ENCODE assay signal across 7 mouse cellular contexts in the genomic region with DNA sequence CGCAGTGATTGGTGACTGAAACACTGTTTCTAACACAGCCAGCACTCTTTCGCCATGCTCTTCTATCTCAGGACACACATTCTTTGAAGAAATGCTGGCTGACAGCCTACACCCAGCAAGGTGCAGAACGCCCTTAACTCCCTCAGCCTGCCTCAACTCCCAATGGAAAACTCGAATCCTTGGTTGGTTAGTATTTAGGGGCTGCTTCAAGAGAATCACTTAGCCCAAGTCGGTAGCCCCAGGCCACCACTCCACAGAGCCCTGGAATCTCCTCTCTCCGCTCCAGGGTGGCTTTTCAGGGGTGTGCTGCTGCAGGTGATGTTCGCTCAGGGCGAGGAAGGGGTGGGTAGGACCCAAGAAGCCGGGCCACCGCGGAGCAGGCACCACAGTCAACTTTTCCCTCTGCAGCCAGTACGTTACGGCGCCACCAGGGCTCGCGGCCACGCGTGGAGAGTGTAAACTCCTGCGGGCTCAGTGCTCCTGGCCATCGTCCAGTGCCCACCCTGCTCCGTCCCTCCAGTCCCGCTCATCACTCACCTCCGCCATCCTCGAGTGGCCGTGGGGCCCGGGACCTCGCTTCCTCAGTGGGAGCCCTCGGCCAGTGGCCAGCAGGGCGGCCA. TPM values are rescaled to one million over a fixed set of nuclear protein-coding genes. Genes with fewer than 3 reads are reported as not detected.
DNase-seq lines count a peak whose midpoint lies in the region; ATAC-seq and TF ChIP-seq lines count a peak whose summit lies in the region.

No protein-coding gene starts in this region.

- 7% methylated on average over 29 of the region's 29 CpGs for WGBS in lung, embryonic 16.5 days
- 9% methylated on average over 29 of the region's 29 CpGs for WGBS in heart, embryonic 14.5 days
- WGBS in liver, embryonic 14.5 days (ENCODE audit: insufficient replicate concordance) = 11% methylated on average over 29 of the region's 29 CpGs

- no peaks in the 10 kb centered on the region for H3K36me3 ChIP-seq in lung, embryonic 16.5 days (ENCODE audit: control insufficient read depth, insufficient read depth, low read length)
- H3K36me3 ChIP-seq in heart, embryonic 14.5 days (ENCODE audit: control insufficient read depth, insufficient read depth, low read length) = no peaks in the 10 kb centered on the region
- H3K36me3 ChIP-seq in liver, embryonic 14.5 days (replicated peaks; ENCODE audit: control insufficient read depth, insufficient read depth, low read depth) = no peaks in the 10 kb centered on the region
- no peaks in the 10 kb centered on the region for H3K36me3 ChIP-seq in splenic B cell, adult 2 months (ENCODE audit: control insufficient read depth, insufficient read depth, low read length, poor library complexity, severe bottlenecking)

- no peak for TF ChIP-seq POLR2A in cortical plate, adult 2 months (IDR thresholded peaks at IDR 0.05; ENCODE audit: extremely low read depth, insufficient read depth, low read length)

- H3K27ac ChIP-seq in lung, embryonic 16.5 days (ENCODE audit: low read length) = no peak overlapping the region
- H3K27ac ChIP-seq in cortical plate, adult 2 months (ENCODE audit: insufficient read depth, low read length) = no peak overlapping the region
- no peak overlapping the region for H3K27ac ChIP-seq in heart, embryonic 14.5 days (replicated peaks in 1 of 2; ENCODE audit: control insufficient read depth in 1 of 2, insufficient read depth in 1 of 2, low read depth in 2 of 2, low read length in 2 of 2)
- H3K27ac ChIP-seq in liver, embryonic 14.5 days = no peak overlapping the region

- ATAC-seq in lung, embryonic 16.5 days (ENCODE audit: low read depth) = peak; percentile 47
- no peak; the same call in 1 of the 2 replicates for ATAC-seq in heart, embryonic 14.5 days (ENCODE audit: insufficient number of reproducible peaks, insufficient read depth, low FRiP score, low read depth)
- ATAC-seq in liver, embryonic 14.5 days (ENCODE audit: insufficient read depth) = no peak

- no peaks in the 10 kb centered on the region for H3K9me3 ChIP-seq in lung, embryonic 16.5 days (ENCODE audit: control insufficient read depth, low read length)
- H3K9me3 ChIP-seq in heart, embryonic 14.5 days (ENCODE audit: control insufficient read depth, low read length) = no peaks in the 10 kb centered on the region
- H3K9me3 ChIP-seq in liver, embryonic 14.5 days (ENCODE audit: control insufficient read depth, low read length) = no peaks in the 10 kb centered on the region

- no peak for TF ChIP-seq CTCF in cortical plate, adult 2 months (IDR thresholded peaks at IDR 0.05; ENCODE audit: extremely low read depth, insufficient read depth, low read length)
- no peak for TF ChIP-seq CTCF in liver, embryonic 14.5 days (IDR thresholded peaks at IDR 0.05; ENCODE audit: low read depth)

- peak overlapping the region; percentile 76 for H3K9ac ChIP-seq in lung, embryonic 16.5 days (ENCODE audit: low read length)
- peak overlapping the region; percentile 78 for H3K9ac ChIP-seq in heart, embryonic 14.5 days (ENCODE audit: low read length)
- peak overlapping the region; percentile 1; the same call in 1 of the 2 replicates for H3K9ac ChIP-seq in liver, embryonic 14.5 days (replicated peaks)

- H3K4me2 ChIP-seq in lung, embryonic 16.5 days (ENCODE audit: low read depth, low read length) = peak overlapping the region; percentile 100
- H3K4me2 ChIP-seq in heart, embryonic 14.5 days (ENCODE audit: low read length) = peak overlapping the region; percentile 98
- H3K4me2 ChIP-seq in liver, embryonic 14.5 days (ENCODE audit: low read depth) = peak overlapping the region; percentile 66

- no peak for DNase-seq in lung, postnatal 36 days
- DNase-seq in liver, embryonic 14.5 days (ENCODE audit: low read depth in 3 of 3, low spot score in 3 of 3) = no peak
- peak; percentile 7 for DNase-seq in splenic B cell, adult 2 months (ENCODE audit: low read depth, low spot score)
- no peak for DNase-seq in spleen, postnatal 36 days (ENCODE audit: low spot score in 2 of 2)

- peaks cover 10% of the 10 kb centered on the region; the same call in 1 of the 2 replicates for H3K4me1 ChIP-seq in lung, embryonic 16.5 days (replicated peaks; ENCODE audit: control insufficient read depth, insufficient read depth, low read length)
- no peaks in the 10 kb centered on the region for H3K4me1 ChIP-seq in cortical plate, adult 2 months (ENCODE audit: control insufficient read depth, insufficient read depth, low read length)
- H3K4me1 ChIP-seq in heart, embryonic 14.5 days (ENCODE audit: control insufficient read depth in 2 of 2, insufficient read depth in 2 of 2, low read length in 2 of 2) = peaks cover 5 to 7% of the 10 kb centered on the region in 2 experiments; a peak in 2 of 4 replicates
- no peaks in the 10 kb centered on the region for H3K4me1 ChIP-seq in liver, embryonic 14.5 days (replicated peaks; ENCODE audit: control insufficient read depth in 2 of 2, insufficient read depth in 2 of 2, low read length in 1 of 2)

- no peak for TF ChIP-seq EP300 in liver, embryonic 14.5 days (IDR thresholded peaks at IDR 0.05; ENCODE audit: low read depth)

- H3K27me3 ChIP-seq in lung, embryonic 16.5 days (ENCODE audit: control insufficient read depth, insufficient read depth, low read depth, low read length) = peaks cover 7% of the 10 kb centered on the region; the same call in 1 of the 2 replicates
- no peaks in the 10 kb centered on the region; the same call in 1 of the 2 replicates for H3K27me3 ChIP-seq in heart, embryonic 14.5 days (ENCODE audit: control insufficient read depth, insufficient read depth, low read length)
- H3K27me3 ChIP-seq in liver, embryonic 14.5 days (ENCODE audit: control insufficient read depth, insufficient read depth, low read length) = peaks cover 28% of the 10 kb centered on the region
- H3K27me3 ChIP-seq in splenic B cell, adult 2 months (ENCODE audit: control insufficient read depth, insufficient read depth, low read length, poor library complexity, severe bottlenecking) = peaks cover 3% of the 10 kb centered on the region

- peak overlapping the region; percentile 80 for H3K4me3 ChIP-seq in lung, embryonic 16.5 days (ENCODE audit: low read length)
- peak overlapping the region; percentile 22 for H3K4me3 ChIP-seq in cortical plate, adult 2 months (ENCODE audit: insufficient read depth, low read length)
- peak overlapping the region; percentile 55 to 80 for H3K4me3 ChIP-seq in heart, embryonic 14.5 days (ENCODE audit: control insufficient read depth in 1 of 2, insufficient read depth in 1 of 2, low read depth in 1 of 2, low read length in 2 of 2)
- H3K4me3 ChIP-seq in liver, embryonic 14.5 days (ENCODE audit: insufficient read depth in 1 of 2, low read depth in 2 of 2, low read length in 2 of 2) = peak overlapping the region; percentile 47 to 55

RNA-seq across cellular contexts. Expression of gene Ism2, which starts 0.4 kb away (rescaled TPM):
- 0.92 and 1.0 TPM in 2 replicates for polyA plus RNA-seq in lung, embryonic 16.5 days (2015; fragmentation: Nextera tagmentation; extraction: Ambion mirVana)
- polyA plus RNA-seq in cortical plate, adult 2 months (2012; rRNA removed) = 0.23 and 0.25 TPM in 2 replicates
- 0.46 and 0.70 TPM in 2 replicates for polyA plus RNA-seq in heart, embryonic 14.5 days (2014; fragmentation: Nextera tagmentation; extraction: Ambion mirVana)
- polyA plus RNA-seq in liver, embryonic 14.5 days (2012; rRNA removed) = 0.07 and 0.11 TPM in 2 replicates
- polyA plus RNA-seq in liver, embryonic 14.5 days (2014; fragmentation: Nextera tagmentation; extraction: Ambion mirVana) = 0.08 and 0.32 TPM in 2 replicates

RNA-seq across cellular contexts. Expression of gene Ahsa1, which starts 32.9 kb away (rescaled TPM):
- polyA plus RNA-seq in lung, embryonic 16.5 days (2015; fragmentation: Nextera tagmentation; extraction: Ambion mirVana) = 202 and 207 TPM in 2 replicates
- 179 and 189 TPM in 2 replicates for polyA plus RNA-seq in cortical plate, adult 2 months (2012; rRNA removed)
- 150 and 167 TPM in 2 replicates for polyA plus RNA-seq in heart, embryonic 14.5 days (2014; fragmentation: Nextera tagmentation; extraction: Ambion mirVana)
- polyA plus RNA-seq in liver, embryonic 14.5 days (2012; rRNA removed) = 66.5 and 119 TPM in 2 replicates
- 109 and 117 TPM in 2 replicates for polyA plus RNA-seq in liver, embryonic 14.5 days (2014; fragmentation: Nextera tagmentation; extraction: Ambion mirVana)

RNA-seq across cellular contexts. Expression of gene Vipas39, which starts 33.1 kb away (rescaled TPM):
- polyA plus RNA-seq in lung, embryonic 16.5 days (2015; fragmentation: Nextera tagmentation; extraction: Ambion mirVana) = 40.8 and 41.7 TPM in 2 replicates
- polyA plus RNA-seq in cortical plate, adult 2 months (2012; rRNA removed) = 61.0 and 64.0 TPM in 2 replicates
- polyA plus RNA-seq in heart, embryonic 14.5 days (2014; fragmentation: Nextera tagmentation; extraction: Ambion mirVana) = 39.2 and 40.0 TPM in 2 replicates
- 6.1 and 7.8 TPM in 2 replicates for polyA plus RNA-seq in liver, embryonic 14.5 days (2012; rRNA removed)
- 8.0 and 10.4 TPM in 2 replicates for polyA plus RNA-seq in liver, embryonic 14.5 days (2014; fragmentation: Nextera tagmentation; extraction: Ambion mirVana)

Comparison
In these comparisons a context has a peak if more than half of its experiments do, and no peak if none do; other contexts are left out.
1. H3K4me3 ChIP-seq: peak in every context shown above with its lines; median percentile 80 in lung, embryonic 16.5 days; 68 in heart, embryonic 14.5 days; 51 in liver, embryonic 14.5 days; 22 in cortical plate, adult 2 months.
2. H3K9ac ChIP-seq: peak in every context shown above with its lines; median percentile 78 in heart, embryonic 14.5 days; 76 in lung, embryonic 16.5 days; 1 in liver, embryonic 14.5 days.